Mouse (Mus musculus) heart, postnatal 0 days (tissue): ENCODE results near the gene Ccdc3.

ENCODE experiments used
- CTCF ChIP-seq: IDR thresholded peaks from 2 replicates; pipeline ENCODE4 v1.5.1; 2016; ENCODE audit warnings: antibody characterized with exemption, control low read depth, low read depth
- EP300 ChIP-seq: IDR thresholded peaks from 2 replicates; pipeline ENCODE4 v1.6.1; 2016; ENCODE audit warnings: antibody characterized with exemption, low read depth

GRCm38 (mm10) chr2:5262279-5262678 lies 124.7 kb downstream of the Ccdc3 start:
- TF ChIP-seq CTCF, result no peak
- TF ChIP-seq EP300, result no peak
